Mouse (Mus musculus) fibroblast of lung, adult 2 months (primary cell): ENCODE results near the gene Tmem147.

Source experiments
- DNase-seq: peaks from one replicate; pipeline ENCODE4 v3.0.0-alpha.2; 2011; ENCODE audit warnings: low read depth

Tmem147 gene

GRCm38 (mm10) chr7:30728214-30728613, 1.1 kb downstream of the Tmem147 start:
- DNase-seq, result no peak

- DNase-seq, result no peak
Observed at GRCm38 (mm10) chr7:30723274-30723953, 5.9 kb downstream of the Tmem147 start.

- no peak for DNase-seq
Observed at GRCm38 (mm10) chr7:30721286-30721685, 8.1 kb downstream of the Tmem147 start.

- no peak for DNase-seq
Observed at GRCm38 (mm10) chr7:30719669-30720068, 9.7 kb downstream of the Tmem147 start.

GRCm38 (mm10) chr7:30717716-30718046, 11.7 kb downstream of the Tmem147 start:
- DNase-seq, result no peak

GRCm38 (mm10) chr7:30717006-30717715, 12.2 kb downstream of the Tmem147 start:
- no peak for DNase-seq

- no peak for DNase-seq
Observed at GRCm38 (mm10) chr7:30711942-30712341, 17.4 kb downstream of the Tmem147 start, which contains the start of gene Atp4a. Gene Atp4a (plus strand): TSS chr7:30712209.

GRCm38 (mm10) chr7:30707441-30707840, 21.9 kb downstream of the Tmem147 start:
- DNase-seq, result no peak

GRCm38 (mm10) chr7:30706214-30706882, 23.0 kb downstream of the Tmem147 start:
- no peak for DNase-seq

GRCm38 (mm10) chr7:30698589-30698988, 30.8 kb downstream of the Tmem147 start, which contains the start of gene 2200002J24Rik:
Gene 2200002J24Rik (plus strand): TSS chr7:30698926.
- no peak for DNase-seq

GRCm38 (mm10) chr7:30698101-30698500, 31.2 kb downstream of the Tmem147 start:
- DNase-seq, result no peak

GRCm38 (mm10) chr7:30688325-30688724, 41.0 kb downstream of the Tmem147 start:
- DNase-seq, result no peak

- DNase-seq, result no peak
Observed at GRCm38 (mm10) chr7:30683425-30683824, 45.9 kb downstream of the Tmem147 start.

GRCm38 (mm10) chr7:30681897-30682296, 47.4 kb downstream of the Tmem147 start:
- no peak for DNase-seq

- peak; percentile 16 for DNase-seq
Observed at GRCm38 (mm10) chr7:30678263-30678975, 50.9 kb downstream of the Tmem147 start.
